Mouse (Mus musculus) hindbrain, embryonic 11.5 days (tissue): ENCODE measurements around the gene St6galnac3. TPM values are rescaled to one million over a fixed set of nuclear protein-coding genes. Genes with fewer than 3 reads are reported as not detected.

Experiments
- ATAC-seq: fragments of 200-750 bp; cut with Nextera tagmentation; 2 replicates; pipeline ENCODE4 v1.8.0; 2017; ENCODE audit warnings: mild to moderate bottlenecking, moderate TSS enrichment, moderate library complexity; ENCODE audit not compliant: low FRiP score
- DNase-seq: peaks from one replicate; pipeline ENCODE4 v3.0.0-alpha.2; 2015; ENCODE audit warnings: low spot score
- H3K27ac ChIP-seq: fragments of 300-500 bp; sonication (generic); 2 replicates; pipeline ENCODE4 v1.5.1; 2014; ENCODE audit warnings: mild to moderate bottlenecking, low read depth, low read length
- H3K27me3 ChIP-seq: fragments of 300-500 bp; sonication (generic); 2 replicates; pipeline ENCODE4 v1.6.1; 2014; ENCODE audit warnings: mild to moderate bottlenecking, low read length, moderate library complexity, mixed read lengths; ENCODE audit not compliant: control insufficient read depth, insufficient read depth
- H3K36me3 ChIP-seq: fragments of 300-500 bp; sonication (generic); 2 replicates; pipeline ENCODE4 v1.6.1; 2014; ENCODE audit warnings: mild to moderate bottlenecking, low read length, moderate library complexity, mixed read lengths; ENCODE audit not compliant: control insufficient read depth, insufficient read depth
- H3K4me1 ChIP-seq: fragments of 300-500 bp; sonication (generic); replicated peaks from 2 replicates; pipeline ENCODE4 v1.6.1; 2014; ENCODE audit warnings: low read length, mixed read lengths; ENCODE audit not compliant: control insufficient read depth, insufficient read depth
- H3K4me2 ChIP-seq: fragments of 300-500 bp; sonication (generic); replicated peaks from 2 replicates; pipeline ENCODE4 v1.6.1; 2014; ENCODE audit warnings: mild to moderate bottlenecking, low read depth, low read length
- H3K4me3 ChIP-seq: fragments of 300-500 bp; sonication (generic); 2 replicates; pipeline ENCODE4 v1.5.1; 2014; ENCODE audit warnings: low read depth, low read length
- H3K9ac ChIP-seq: fragments of 300-500 bp; sonication (generic); 2 replicates; pipeline ENCODE4 v1.6.1; 2014; ENCODE audit warnings: low read depth, low read length
- H3K9me3 ChIP-seq: fragments of 300-500 bp; sonication (generic); 2 replicates; pipeline ENCODE4 v1.6.1; 2016; ENCODE audit warnings: low read length; ENCODE audit not compliant: control insufficient read depth
- WGBS: fragments of 180-500 bp; shearing (Covaris S2); extraction: QIAGEN DNeasy Blood & Tissue Kit; methylation state at CpG from one replicate; pipeline ENCODE4 v1.1.7; 2014; 5-methylcytosine and 5-hydroxymethylcytosine counted together
- polyA plus RNA-seq: library from polyadenylated mRNA; unstranded; fragments of >200 nt; fragmentation: Nextera tagmentation; extraction: Ambion mirVana; gene quantifications from 2 replicates; pipeline ENCODE4 v1.2.1, GENCODE M21; 2014

Gene St6galnac3
- polyA plus RNA-seq, 1 experiment from 2014 or later: 34.8 TPM

- no peak overlapping the region for H3K4me2 ChIP-seq
Observed at GRCm38 (mm10) chr3:153567512-153567911, 157.5 kb downstream of the St6galnac3 start.

DNA sequence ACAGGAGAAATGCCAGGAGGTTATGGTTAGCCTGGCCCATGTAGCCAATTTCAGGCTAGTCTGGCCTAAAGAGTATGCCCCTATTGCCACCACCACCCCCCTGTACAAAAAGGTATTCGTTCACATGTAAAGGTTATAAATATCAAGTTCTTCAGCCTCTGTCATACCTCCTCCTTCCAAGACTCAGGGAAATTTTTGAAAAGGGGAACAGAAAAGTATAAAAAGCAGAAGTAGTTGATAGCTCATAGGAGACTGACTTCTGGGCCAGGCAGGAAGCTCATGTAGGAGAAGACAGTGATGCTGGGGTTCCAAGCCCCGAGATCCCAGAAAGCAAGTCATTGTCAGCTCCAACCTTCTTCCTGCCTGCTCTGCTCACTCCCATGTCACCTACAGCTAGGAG, 158.9 kb downstream of the St6galnac3 start:
- Histone ChIP-seq H3K36me3 (no peaks in the 10 kb centered on the region), H3K27ac (no peak overlapping the region), H3K27me3 (no peaks in the 10 kb centered on the region), H3K9ac (no peak overlapping the region), H3K4me1 (no peaks in the 10 kb centered on the region), H3K9me3 (no peaks in the 10 kb centered on the region), H3K4me2 (no peak overlapping the region), H3K4me3 (no peak overlapping the region)
- DNase-seq (no peak), ATAC-seq (no peak)
- 91% methylated on average over 2 of the region's 2 CpGs for WGBS

More at GRCm38 (mm10) chr3:153567512-153567911, 157.5 kb downstream of the St6galnac3 start:
- Histone ChIP-seq H3K4me3 (no peak overlapping the region), H3K9ac (no peak overlapping the region), H3K9me3 (no peaks in the 10 kb centered on the region), H3K27ac (no peak overlapping the region), H3K27me3 (no peaks in the 10 kb centered on the region), H3K4me1 (no peaks in the 10 kb centered on the region), H3K36me3 (no peaks in the 10 kb centered on the region)
- DNase-seq: no peak
- ATAC-seq: no peak
- WGBS: 86% methylated on average over 4 of the region's 4 CpGs

GRCm38 (mm10) chr3:153560897-153561296, 164.1 kb downstream of the St6galnac3 start:
- H3K9ac ChIP-seq: no peak overlapping the region
- H3K4me1 ChIP-seq: no peaks in the 10 kb centered on the region
- no peak overlapping the region for H3K4me2 ChIP-seq
- H3K27ac ChIP-seq: no peak overlapping the region
- WGBS: 86% methylated on average over 6 of the region's 6 CpGs
- no peaks in the 10 kb centered on the region for H3K9me3 ChIP-seq
- DNase-seq: no peak
- H3K4me3 ChIP-seq: no peak overlapping the region
- H3K27me3 ChIP-seq: no peaks in the 10 kb centered on the region
- H3K36me3 ChIP-seq: no peaks in the 10 kb centered on the region
- ATAC-seq: no peak

DNA sequence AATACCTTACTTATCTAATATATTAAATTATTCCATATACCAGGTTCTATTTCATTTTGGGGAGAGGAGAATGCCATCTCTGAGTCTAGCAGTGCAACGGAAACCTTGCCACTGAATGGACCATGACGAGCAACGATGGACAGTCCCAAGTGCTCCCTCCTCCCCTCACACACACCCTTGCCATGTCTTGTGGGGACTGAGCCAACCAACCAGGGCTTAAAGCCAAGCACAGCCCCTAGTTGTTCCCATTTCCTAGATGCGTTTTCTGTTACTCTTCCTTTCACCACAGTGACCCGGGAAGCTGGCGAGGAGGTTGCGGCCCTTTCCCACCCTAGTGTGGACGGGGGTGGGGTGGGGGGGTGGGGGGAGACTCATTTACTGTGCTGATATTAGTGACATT, 165.4 kb downstream of the St6galnac3 start:
- WGBS: 89% methylated on average over 8 of the region's 8 CpGs
- H3K36me3 ChIP-seq: no peaks in the 10 kb centered on the region
- ATAC-seq (no peak), DNase-seq (no peak)
- no peak overlapping the region for H3K4me3 ChIP-seq
- no peak overlapping the region for H3K27ac ChIP-seq
- H3K9me3 ChIP-seq: no peaks in the 10 kb centered on the region
- no peak overlapping the region for H3K4me2 ChIP-seq
- no peaks in the 10 kb centered on the region for H3K27me3 ChIP-seq
- no peak overlapping the region for H3K9ac ChIP-seq
- H3K4me1 ChIP-seq: no peaks in the 10 kb centered on the region

DNA sequence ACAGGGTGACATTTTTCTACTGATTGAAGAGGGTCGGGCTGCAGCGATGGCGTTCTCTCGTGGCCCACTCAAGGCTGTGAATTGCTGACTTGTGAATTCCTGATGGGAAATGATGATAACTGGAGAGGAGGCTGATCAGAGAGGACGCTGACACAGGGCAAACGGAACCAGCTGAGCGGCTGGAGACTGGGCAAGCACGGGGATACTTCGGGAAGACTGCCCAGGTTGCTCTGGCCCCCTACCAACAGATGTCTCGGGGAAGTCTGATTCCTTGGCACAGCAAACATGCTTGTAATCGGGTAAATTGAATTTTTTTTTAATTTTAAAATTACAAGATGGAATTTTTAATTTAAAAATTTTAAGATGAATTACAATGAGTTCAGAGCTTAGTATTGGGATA, 168.4 kb downstream of the St6galnac3 start:
- Histone ChIP-seq H3K9ac (no peak overlapping the region), H3K27ac (no peak overlapping the region), H3K4me3 (no peak overlapping the region), H3K4me1 (no peaks in the 10 kb centered on the region), H3K4me2 (no peak overlapping the region), H3K27me3 (no peaks in the 10 kb centered on the region), H3K9me3 (no peaks in the 10 kb centered on the region), H3K36me3 (no peaks in the 10 kb centered on the region)
- DNase-seq: no peak
- no peak for ATAC-seq
- WGBS: 78% methylated on average over 11 of the region's 11 CpGs

- DNase-seq (no peak), ATAC-seq (no peak)
- WGBS: 93% methylated on average over 3 of the region's 3 CpGs
- no peaks in the 10 kb centered on the region for H3K27me3 ChIP-seq
- no peak overlapping the region for H3K9ac ChIP-seq
- no peaks in the 10 kb centered on the region for H3K36me3 ChIP-seq
- no peak overlapping the region for H3K4me3 ChIP-seq
- no peak overlapping the region for H3K4me2 ChIP-seq
- no peak overlapping the region for H3K27ac ChIP-seq
- H3K9me3 ChIP-seq: no peaks in the 10 kb centered on the region
- H3K4me1 ChIP-seq: no peaks in the 10 kb centered on the region
Observed at GRCm38 (mm10) chr3:153553712-153554111, 171.3 kb downstream of the St6galnac3 start.

GRCm38 (mm10) chr3:153553226-153553625, 171.7 kb downstream of the St6galnac3 start:
- H3K27me3 ChIP-seq: no peaks in the 10 kb centered on the region
- no peak for DNase-seq
- no peak for ATAC-seq
- H3K9ac ChIP-seq: no peak overlapping the region
- H3K27ac ChIP-seq: no peak overlapping the region
- WGBS: 94% methylated on average over 7 of the region's 7 CpGs
- no peak overlapping the region for H3K4me3 ChIP-seq
- no peaks in the 10 kb centered on the region for H3K4me1 ChIP-seq
- no peaks in the 10 kb centered on the region for H3K36me3 ChIP-seq
- no peaks in the 10 kb centered on the region for H3K9me3 ChIP-seq
- no peak overlapping the region for H3K4me2 ChIP-seq

DNA sequence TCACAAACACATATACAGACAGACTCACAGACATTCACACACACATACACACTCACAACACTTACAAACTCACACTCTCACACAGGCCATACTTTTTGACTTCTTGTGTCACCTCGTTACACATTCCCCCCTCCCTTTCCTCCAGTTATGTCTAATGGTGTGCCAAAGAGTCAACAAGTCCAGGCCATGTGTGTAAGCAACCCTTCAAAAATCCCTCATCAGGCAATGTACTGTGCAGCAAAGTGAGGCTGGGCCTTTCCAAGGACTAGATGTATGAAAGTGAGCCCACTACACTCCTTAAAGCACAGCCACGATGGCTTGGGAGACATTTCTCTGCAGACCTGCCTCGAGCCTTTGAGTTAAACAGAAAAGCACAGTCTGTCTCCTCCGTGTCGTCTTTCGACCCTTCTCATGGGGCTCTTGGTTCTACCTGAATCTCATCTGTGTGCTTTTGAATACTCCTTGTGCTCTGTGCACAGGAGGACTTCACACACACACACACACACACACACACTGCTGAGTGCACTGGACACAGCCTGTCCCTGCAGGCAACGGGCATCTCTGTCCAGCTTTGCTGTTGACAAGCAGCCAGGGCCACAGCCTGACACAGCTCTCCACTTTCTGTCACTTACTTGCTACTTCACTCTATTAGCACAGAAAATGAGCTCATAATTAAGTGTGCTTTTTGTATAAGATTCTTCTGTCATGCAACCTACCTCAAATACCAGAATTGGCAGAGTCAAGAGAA, 177.9 kb downstream of the St6galnac3 start:
- Histone ChIP-seq H3K27me3 (no peaks in the 10 kb centered on the region), H3K4me1 (no peaks in the 10 kb centered on the region), H3K27ac (no peak overlapping the region), H3K9me3 (no peaks in the 10 kb centered on the region), H3K4me3 (no peak overlapping the region), H3K9ac (no peak overlapping the region), H3K4me2 (no peak overlapping the region), H3K36me3 (no peaks in the 10 kb centered on the region)
- ATAC-seq (no peak), DNase-seq (no peak)
- 87% methylated on average over 7 of the region's 7 CpGs for WGBS

- Histone ChIP-seq H3K9me3 (no peaks in the 10 kb centered on the region), H3K27ac (no peak overlapping the region), H3K4me2 (no peak overlapping the region), H3K4me1 (no peaks in the 10 kb centered on the region), H3K4me3 (no peak overlapping the region), H3K9ac (no peak overlapping the region), H3K36me3 (no peaks in the 10 kb centered on the region), H3K27me3 (no peaks in the 10 kb centered on the region)
- 94% methylated on average over 14 of the region's 14 CpGs for WGBS
- DNase-seq (no peak), ATAC-seq (no peak)
Observed at GRCm38 (mm10) chr3:153539851-153540250, 185.1 kb downstream of the St6galnac3 start.
